Mouse (Mus musculus) olfactory bulb, adult 2 months (tissue): ENCODE data around the gene Gm10392.

Experiments used
- CTCF ChIP-seq: fragments of 200-500 bp; IDR thresholded peaks from 2 replicates; pipeline ENCODE4 v1.5.1; 2012; ENCODE audit warnings: low read depth, mild to moderate bottlenecking, low read length, moderate library complexity; ENCODE audit not compliant: insufficient read depth
- POLR2A ChIP-seq: fragments of 200-500 bp; IDR thresholded peaks from 2 replicates; pipeline ENCODE4 v1.6.1; 2012; ENCODE audit warnings: mild to moderate bottlenecking, low read depth, low read length, moderate library complexity; ENCODE audit not compliant: insufficient read depth

DNA sequence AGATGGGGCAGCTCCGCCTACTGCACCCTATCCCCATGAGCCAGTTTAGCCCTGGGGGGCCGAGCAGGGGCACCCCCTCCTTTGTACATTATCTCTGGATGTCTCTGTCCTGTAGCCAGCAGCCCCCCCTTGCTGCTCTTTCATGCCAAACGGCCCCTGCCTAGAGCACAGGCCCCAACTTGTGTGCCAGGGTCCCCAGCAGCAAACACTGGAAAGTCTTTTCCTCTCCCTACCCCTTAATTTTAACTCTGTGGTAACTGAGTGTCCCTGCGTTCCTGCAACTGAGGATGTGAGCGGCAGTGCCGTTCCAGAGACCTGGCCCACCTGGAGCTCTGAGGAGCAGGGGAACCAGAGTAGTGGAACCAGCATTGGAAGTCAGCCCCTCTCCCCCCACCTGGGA, 12.1 kb downstream of the Gm10392 start:
- TF ChIP-seq POLR2A (no peak), CTCF (no peak; the same call in 1 of the 2 replicates)
